Mouse (Mus musculus): ENCODE results near the gene Sik1.

GRCm38 (mm10) chr17:31846970-31847369, 8.6 kb downstream of the Sik1 start:
- TF ChIP-seq CTCF (IDR thresholded peaks at IDR 0.05; ENCODE audit: extremely low read depth, insufficient read depth, low read length) (no peak), POLR2A (IDR thresholded peaks at IDR 0.05; ENCODE audit: extremely low read depth, insufficient read depth, low read length) (no peak)
